In the genomic region with DNA sequence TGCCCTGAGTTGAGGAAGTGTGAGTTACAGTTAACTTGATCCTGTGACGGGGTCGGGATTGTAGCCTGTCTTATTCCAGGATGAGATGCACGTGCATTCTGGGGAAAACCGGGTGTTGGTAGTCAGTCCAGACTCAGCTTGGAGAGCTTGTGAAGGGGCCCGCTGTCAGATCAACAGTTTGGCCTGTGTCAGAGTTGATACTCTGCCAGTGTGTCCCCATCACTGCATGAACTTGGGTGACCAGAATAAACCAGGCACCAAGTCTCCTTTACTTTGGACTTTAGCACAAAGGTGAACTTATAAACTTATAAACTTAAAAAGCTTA, we compare ENCODE assay signal across 8 mouse cellular contexts. TPM values are rescaled to one million over a fixed set of nuclear protein-coding genes. Genes with fewer than 3 reads are reported as not detected.
DNase-seq lines count a peak whose midpoint lies in the region; ATAC-seq lines count a peak whose summit lies in the region.

No protein-coding gene starts in this region.

- peaks cover 52% of the 10 kb centered on the region for H3K4me1 ChIP-seq in heart, embryonic 15.5 days (replicated peaks)
- H3K4me1 ChIP-seq in hindbrain, embryonic 15.5 days (replicated peaks) = peaks cover 52% of the 10 kb centered on the region
- H3K4me1 ChIP-seq in midbrain, embryonic 13.5 days (replicated peaks) = peaks cover 58% of the 10 kb centered on the region

- intact Hi-C loops in heart, postnatal 14 days (cut with DNase I) = no loop called here

- peak overlapping the region; percentile 96 for H3K4me2 ChIP-seq in heart, embryonic 15.5 days
- H3K4me2 ChIP-seq in hindbrain, embryonic 15.5 days = peak overlapping the region; percentile 95
- H3K4me2 ChIP-seq in midbrain, embryonic 13.5 days (replicated peaks) = peak overlapping the region; percentile 100

- H3K36me3 ChIP-seq in heart, embryonic 15.5 days = peaks cover 14% of the 10 kb centered on the region
- H3K36me3 ChIP-seq in hindbrain, embryonic 15.5 days = peaks cover 9% of the 10 kb centered on the region; the same call in 1 of the 2 replicates
- H3K36me3 ChIP-seq in midbrain, embryonic 13.5 days = peaks cover 20% of the 10 kb centered on the region

- H3K27ac ChIP-seq in heart, embryonic 15.5 days = peak overlapping the region; percentile 76
- peak overlapping the region; percentile 73; the same call in 1 of the 2 replicates for H3K27ac ChIP-seq in hindbrain, embryonic 15.5 days (replicated peaks)
- H3K27ac ChIP-seq in midbrain, embryonic 13.5 days = no peak overlapping the region; the same call in 1 of the 2 replicates

- 1% methylated on average over 5 of the region's 5 CpGs for WGBS in heart, embryonic 15.5 days
- WGBS in hindbrain, embryonic 15.5 days = 4% methylated on average over 5 of the region's 5 CpGs
- WGBS in midbrain, embryonic 13.5 days = 4% methylated on average over 5 of the region's 5 CpGs

- no peak for DNase-seq in heart, postnatal 14 days
- peak; percentile 48 for DNase-seq in adipocyte (ENCODE audit: low spot score)
- no peak for DNase-seq in left cerebral cortex, adult 11 months (ENCODE audit: low spot score)
- no peak for DNase-seq in urinary bladder, postnatal 10 days (ENCODE audit: low spot score)
- DNase-seq in right cerebral cortex, adult 2 months (ENCODE audit: low spot score in 2 of 2) = no peak

- ATAC-seq in heart, embryonic 15.5 days (replicated peaks; ENCODE audit: insufficient number of reproducible peaks, insufficient read depth, low FRiP score, low read depth) = no peak
- ATAC-seq in hindbrain, embryonic 15.5 days (ENCODE audit: low FRiP score, low read depth) = no peak
- ATAC-seq in midbrain, embryonic 13.5 days = no peak

- H3K9ac ChIP-seq in heart, embryonic 15.5 days = peak overlapping the region; percentile 83
- H3K9ac ChIP-seq in hindbrain, embryonic 15.5 days = peak overlapping the region; percentile 95
- peak overlapping the region; percentile 97 for H3K9ac ChIP-seq in midbrain, embryonic 13.5 days (replicated peaks)

- H3K4me3 ChIP-seq in heart, embryonic 15.5 days = peak overlapping the region; percentile 75
- H3K4me3 ChIP-seq in hindbrain, embryonic 15.5 days = peak overlapping the region; percentile 97
- peak overlapping the region; percentile 99 for H3K4me3 ChIP-seq in midbrain, embryonic 13.5 days (replicated peaks)

- no peaks in the 10 kb centered on the region for H3K27me3 ChIP-seq in heart, embryonic 15.5 days
- H3K27me3 ChIP-seq in hindbrain, embryonic 15.5 days = no peaks in the 10 kb centered on the region
- no peaks in the 10 kb centered on the region for H3K27me3 ChIP-seq in midbrain, embryonic 13.5 days

- H3K9me3 ChIP-seq in heart, embryonic 15.5 days (replicated peaks) = no peaks in the 10 kb centered on the region
- H3K9me3 ChIP-seq in hindbrain, embryonic 15.5 days = no peaks in the 10 kb centered on the region
- H3K9me3 ChIP-seq in midbrain, embryonic 13.5 days = no peaks in the 10 kb centered on the region

RNA-seq across cellular contexts. Expression of a gene that starts 0.8 kb away (rescaled TPM):
- 26.9 and 34.6 TPM in 2 replicates for polyA plus RNA-seq in heart, embryonic 15.5 days (2015; fragmentation: Nextera tagmentation; extraction: Ambion mirVana)
- 10 to 100 TPM; 17.6 to 18.1 TPM for total RNA-seq in heart, postnatal 14 days (2021)
- 19.3 and 20.7 TPM in 2 replicates for polyA plus RNA-seq in hindbrain, embryonic 15.5 days (2015; fragmentation: Nextera tagmentation; extraction: Ambion mirVana)
- polyA plus RNA-seq in midbrain, embryonic 13.5 days (2015; fragmentation: Nextera tagmentation; extraction: Ambion mirVana) = 18.7 and 21.9 TPM in 2 replicates

RNA-seq across cellular contexts. Expression of a gene that starts 24.2 kb away (rescaled TPM):
- 30.4 and 34.7 TPM in 2 replicates for polyA plus RNA-seq in heart, embryonic 15.5 days (2015; fragmentation: Nextera tagmentation; extraction: Ambion mirVana)
- total RNA-seq in heart, postnatal 14 days (2021) = 10 to 100 TPM; 22.0 to 28.0 TPM
- 96.0 and 96.7 TPM in 2 replicates for polyA plus RNA-seq in hindbrain, embryonic 15.5 days (2015; fragmentation: Nextera tagmentation; extraction: Ambion mirVana)
- polyA plus RNA-seq in midbrain, embryonic 13.5 days (2015; fragmentation: Nextera tagmentation; extraction: Ambion mirVana) = 149 and 155 TPM in 2 replicates

RNA-seq across cellular contexts. Expression of a gene that starts 24.2 kb away (rescaled TPM):
- polyA plus RNA-seq in heart, embryonic 15.5 days (2015; fragmentation: Nextera tagmentation; extraction: Ambion mirVana) = 0.27 and 0.57 TPM in 2 replicates
- under 1 TPM; 0.10 to 0.19 TPM for total RNA-seq in heart, postnatal 14 days (2021)
- polyA plus RNA-seq in hindbrain, embryonic 15.5 days (2015; fragmentation: Nextera tagmentation; extraction: Ambion mirVana) = 1.4 TPM in 2 replicates
- 1.1 and 1.3 TPM in 2 replicates for polyA plus RNA-seq in midbrain, embryonic 13.5 days (2015; fragmentation: Nextera tagmentation; extraction: Ambion mirVana)

RNA-seq across cellular contexts. Expression of a gene that starts 29.9 kb away (rescaled TPM):
- 18.0 and 18.3 TPM in 2 replicates for polyA plus RNA-seq in heart, embryonic 15.5 days (2015; fragmentation: Nextera tagmentation; extraction: Ambion mirVana)
- total RNA-seq in heart, postnatal 14 days (2021) = 10 to 100 TPM in 1 of 2 experiments, 1 to 10 TPM in 1; 3.9 to 14.1 TPM
- polyA plus RNA-seq in hindbrain, embryonic 15.5 days (2015; fragmentation: Nextera tagmentation; extraction: Ambion mirVana) = 230 and 238 TPM in 2 replicates
- 383 and 402 TPM in 2 replicates for polyA plus RNA-seq in midbrain, embryonic 13.5 days (2015; fragmentation: Nextera tagmentation; extraction: Ambion mirVana)

RNA-seq across cellular contexts. Expression of a gene that starts 40.0 kb away (rescaled TPM):
- polyA plus RNA-seq in heart, embryonic 15.5 days (2015; fragmentation: Nextera tagmentation; extraction: Ambion mirVana) = 170 and 210 TPM in 2 replicates
- 100 to 1,000 TPM; 150 to 151 TPM for total RNA-seq in heart, postnatal 14 days (2021)
- 603 and 674 TPM in 2 replicates for polyA plus RNA-seq in hindbrain, embryonic 15.5 days (2015; fragmentation: Nextera tagmentation; extraction: Ambion mirVana)
- polyA plus RNA-seq in midbrain, embryonic 13.5 days (2015; fragmentation: Nextera tagmentation; extraction: Ambion mirVana) = 453 and 491 TPM in 2 replicates
